Mouse (Mus musculus) urinary bladder, postnatal 10 days (tissue): ENCODE data around the gene 1110004F10Rik.
A peak's percentile ranks its signal among the peaks of the same experiment; 100 is the strongest.

Source experiments
- DNase-seq: peaks from one replicate; pipeline ENCODE4 v3.0.0; 2022; ENCODE audit warnings: low spot score

1110004F10Rik gene

GRCm38 (mm10) chr7:116093466-116093850 is 54.3 kb downstream of the 1110004F10Rik start:
- no peak for DNase-seq

GRCm38 (mm10) chr7:116099952-116100528 is 60.8 kb downstream of the 1110004F10Rik start:
- DNase-seq, result no peak

- DNase-seq, result no peak
Observed at GRCm38 (mm10) chr7:116103091-116103490, 63.9 kb downstream of the 1110004F10Rik start.

GRCm38 (mm10) chr7:116110661-116111060 is 71.5 kb downstream of the 1110004F10Rik start:
- DNase-seq, result no peak

- DNase-seq, result no peak
Observed at GRCm38 (mm10) chr7:116111546-116111945, 72.3 kb downstream of the 1110004F10Rik start.

- no peak for DNase-seq
Observed at GRCm38 (mm10) chr7:116115216-116115930, 76.2 kb downstream of the 1110004F10Rik start.

GRCm38 (mm10) chr7:116115991-116116390 is 76.8 kb downstream of the 1110004F10Rik start:
- DNase-seq, result no peak

- no peak for DNase-seq
Observed at GRCm38 (mm10) chr7:116119306-116119857, 80.2 kb downstream of the 1110004F10Rik start.

- no peak for DNase-seq
Observed at GRCm38 (mm10) chr7:116120737-116121136, 81.5 kb downstream of the 1110004F10Rik start.

- no peak for DNase-seq
Observed at GRCm38 (mm10) chr7:116121202-116121601, 82.0 kb downstream of the 1110004F10Rik start.

- DNase-seq, result no peak
Observed at GRCm38 (mm10) chr7:116122981-116123596, 83.9 kb downstream of the 1110004F10Rik start.

- DNase-seq, result no peak
Observed at GRCm38 (mm10) chr7:116123597-116123985, 84.4 kb downstream of the 1110004F10Rik start.

- DNase-seq, result no peak
Observed at GRCm38 (mm10) chr7:116124057-116124456, 84.9 kb downstream of the 1110004F10Rik start.

GRCm38 (mm10) chr7:116125671-116126070 is 86.5 kb downstream of the 1110004F10Rik start:
- DNase-seq, result no peak

- no peak for DNase-seq
Observed at GRCm38 (mm10) chr7:116127052-116127451, 87.9 kb downstream of the 1110004F10Rik start.

- no peak for DNase-seq
Observed at GRCm38 (mm10) chr7:116128286-116128685, 89.1 kb downstream of the 1110004F10Rik start.

GRCm38 (mm10) chr7:116129374-116129773 is 90.2 kb downstream of the 1110004F10Rik start:
- DNase-seq, result no peak

- DNase-seq, result no peak
Observed at GRCm38 (mm10) chr7:116131390-116131789, 92.2 kb downstream of the 1110004F10Rik start.

- DNase-seq, result peak; percentile 40
Observed at GRCm38 (mm10) chr7:116132078-116132477, 92.9 kb downstream of the 1110004F10Rik start.

GRCm38 (mm10) chr7:116134413-116135292 is 95.5 kb downstream of the 1110004F10Rik start:
- no peak for DNase-seq

GRCm38 (mm10) chr7:116137149-116137548 is 98.0 kb downstream of the 1110004F10Rik start:
- no peak for DNase-seq

- DNase-seq, result no peak
Observed at GRCm38 (mm10) chr7:116137671-116138070, 98.5 kb downstream of the 1110004F10Rik start.
